Mouse (Mus musculus) adrenal gland (tissue): ENCODE measurements around the gene Rnf220.

Experiments used
- intact Hi-C: fragments of 180-260 bp; cut with DNase I; formaldehyde crosslinking; loops from one replicate; pipeline ENCODE4 v1.15.1; 2025

Rnf220 gene

DNA sequence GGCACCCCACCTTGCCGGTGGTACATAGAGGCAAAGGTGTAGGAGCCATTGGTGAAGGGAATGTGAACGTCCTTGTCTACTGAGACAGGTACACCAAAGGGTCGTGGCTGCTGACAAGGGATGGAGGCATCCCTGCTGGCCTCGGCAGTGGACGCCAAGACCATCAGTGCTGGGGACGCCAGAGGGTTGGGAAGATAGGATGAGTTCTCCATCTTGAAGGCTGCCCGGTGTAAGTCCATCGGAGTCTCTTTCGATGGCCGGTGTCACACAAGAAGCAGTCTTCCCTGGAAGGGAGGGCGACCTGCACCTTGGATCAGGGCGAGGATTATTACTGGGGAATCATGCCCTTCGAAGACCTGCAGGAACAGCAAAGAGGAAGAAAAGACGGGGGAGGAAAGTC lies 6.9 kb downstream of the Rnf220 start:
- intact Hi-C loops = no loop called here

DNA sequence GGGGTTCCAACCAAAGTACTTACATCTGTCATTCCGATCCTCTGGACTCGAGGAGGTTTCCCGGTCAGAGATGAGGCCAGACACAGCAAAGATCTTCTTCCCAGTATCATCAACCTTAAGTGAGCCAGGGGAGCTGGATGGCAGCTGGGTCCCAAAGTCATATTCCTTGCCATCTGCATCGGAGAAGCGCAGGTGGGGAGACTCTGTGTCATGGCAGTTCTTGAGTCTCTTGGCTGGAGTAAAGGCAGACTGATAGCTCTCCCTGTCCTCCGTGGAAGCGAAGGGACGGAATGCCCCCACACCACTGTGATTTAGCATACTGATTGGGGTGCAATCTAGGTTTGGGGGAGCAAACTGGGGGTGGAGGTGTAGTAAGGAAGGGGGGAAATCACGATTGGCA lies 7.3 kb downstream of the Rnf220 start:
- intact Hi-C loops = no loop called here

DNA sequence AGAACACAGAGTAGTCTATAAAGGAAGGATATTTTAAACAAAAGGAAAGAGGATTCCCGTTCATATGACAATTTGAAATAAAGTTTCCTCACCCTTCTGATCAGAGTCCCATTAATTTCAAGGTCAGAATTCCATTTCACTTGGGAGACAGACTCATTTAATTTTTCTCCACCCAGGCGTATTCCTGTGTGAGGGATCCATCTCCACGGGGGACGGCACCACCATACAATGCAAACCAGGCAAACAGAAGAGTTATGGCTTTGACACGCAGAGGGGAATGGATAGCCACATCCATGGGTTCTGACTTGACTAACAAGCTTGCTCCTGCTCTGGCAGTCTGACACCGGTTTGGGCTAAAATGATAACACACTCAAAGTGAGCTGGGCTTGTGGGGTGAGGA lies 9.4 kb downstream of the Rnf220 start:
- intact Hi-C loops = no loop called here

DNA sequence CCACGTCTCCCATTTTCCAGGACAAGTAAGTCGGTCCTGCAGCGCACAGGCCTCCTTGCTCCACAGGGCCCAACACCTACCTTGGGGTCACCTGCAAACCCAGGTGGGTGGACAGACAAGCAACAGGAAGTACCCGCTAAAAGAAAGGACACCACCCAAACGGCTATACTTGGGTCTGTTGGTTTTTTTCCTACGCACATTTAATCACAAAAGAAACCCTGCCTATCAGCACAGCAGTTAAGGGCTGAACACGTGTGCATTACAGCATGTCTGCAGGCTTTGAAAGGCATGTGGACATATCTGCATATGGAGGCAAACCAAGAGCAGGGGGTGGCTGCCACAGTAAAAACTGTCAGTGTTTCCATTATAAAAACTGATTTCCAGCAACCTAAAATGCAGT lies 10.7 kb downstream of the Rnf220 start:
- intact Hi-C loops = no loop called here

DNA sequence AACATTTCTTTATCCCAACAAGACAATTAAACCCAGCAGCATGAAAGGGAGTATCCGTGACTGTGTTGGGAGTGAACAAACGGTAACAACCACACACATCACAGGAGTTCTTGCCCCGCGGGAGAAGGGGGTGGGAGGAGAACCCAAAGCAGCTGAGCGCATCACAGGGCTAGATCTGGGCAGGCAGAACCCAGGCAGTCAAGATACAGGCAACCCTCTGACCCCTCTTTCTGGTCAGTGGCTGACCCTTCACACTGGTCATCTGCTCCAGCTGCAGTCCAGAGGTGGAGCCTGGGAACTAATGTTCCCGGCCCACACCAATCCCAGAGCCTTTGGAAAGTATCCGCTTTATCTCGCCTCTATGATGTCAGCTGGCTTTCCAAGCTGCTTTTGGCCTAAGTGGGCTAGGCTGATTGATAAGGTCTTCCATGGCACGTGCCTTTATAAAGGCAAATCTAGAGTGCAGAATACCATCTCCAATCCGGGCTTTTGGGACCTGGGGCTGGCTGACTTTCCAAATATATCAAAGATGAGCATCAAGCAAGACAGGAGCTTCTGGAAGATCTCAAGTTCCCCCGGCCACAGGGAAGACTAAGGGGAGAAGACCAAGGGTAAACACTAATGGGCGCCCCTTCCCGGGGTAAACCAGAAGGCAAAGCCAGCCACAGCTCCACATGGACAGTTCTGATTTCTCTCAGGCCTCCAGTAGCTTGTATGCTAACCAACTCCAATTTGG lies 11.6 kb downstream of the Rnf220 start:
- intact Hi-C loops = no loop called here

DNA sequence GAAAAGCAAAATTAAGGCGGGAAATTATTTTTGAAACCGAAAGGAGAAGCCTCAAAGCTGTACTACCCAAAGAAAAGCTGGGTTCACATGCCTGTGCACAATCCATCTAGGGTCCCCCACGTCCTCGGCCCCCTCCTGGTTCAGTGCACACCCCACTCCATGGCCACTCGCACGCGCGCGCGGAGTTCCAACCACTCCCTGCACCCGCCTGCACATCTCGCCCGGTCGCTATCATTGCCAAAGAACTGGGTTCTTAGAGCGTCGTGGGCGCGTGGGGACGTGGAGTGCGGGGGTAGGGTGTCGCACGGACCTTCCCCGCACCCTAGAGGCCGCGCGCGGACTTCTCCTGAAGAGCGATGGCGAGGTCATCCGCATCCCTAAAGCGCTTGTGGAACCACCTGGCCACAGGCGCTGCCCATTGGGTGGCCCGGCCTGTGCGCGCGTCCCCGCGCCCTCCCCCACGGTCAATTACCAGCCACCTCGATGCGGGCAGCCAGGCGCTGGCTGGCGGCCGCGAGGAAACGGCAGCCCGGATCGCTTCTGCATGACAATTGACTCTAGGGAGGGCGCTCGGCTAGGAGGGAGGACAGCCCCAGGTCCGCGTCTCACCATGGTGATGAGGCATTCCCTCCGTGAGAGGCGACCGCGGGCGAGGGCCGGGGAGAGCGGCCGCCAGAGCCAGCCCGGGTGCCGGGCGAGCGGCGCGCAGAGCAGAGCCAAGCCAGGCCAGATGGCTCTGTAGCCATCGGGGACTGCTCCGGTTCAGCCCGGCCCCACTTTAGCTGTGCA lies 12.4 kb downstream of the Rnf220 start:
- intact Hi-C loops = no loop called here

DNA sequence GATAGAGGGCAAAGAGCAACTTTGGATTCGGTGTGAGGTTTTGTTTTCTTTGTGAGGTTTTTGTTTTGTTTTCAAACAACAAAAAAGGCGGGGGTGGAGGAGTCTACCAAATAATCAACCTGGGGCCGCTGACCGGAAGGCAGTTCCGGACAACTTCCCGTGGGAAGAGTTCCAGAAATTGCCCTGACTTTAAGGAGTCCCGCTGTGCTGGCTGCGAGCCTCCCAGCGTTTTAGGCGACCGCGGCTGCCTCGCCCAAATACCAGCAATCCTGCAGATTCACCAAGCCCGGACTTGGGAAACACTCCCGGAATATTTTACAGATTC lies 13.0 kb downstream of the Rnf220 start:
- intact Hi-C loops = no loop called here

DNA sequence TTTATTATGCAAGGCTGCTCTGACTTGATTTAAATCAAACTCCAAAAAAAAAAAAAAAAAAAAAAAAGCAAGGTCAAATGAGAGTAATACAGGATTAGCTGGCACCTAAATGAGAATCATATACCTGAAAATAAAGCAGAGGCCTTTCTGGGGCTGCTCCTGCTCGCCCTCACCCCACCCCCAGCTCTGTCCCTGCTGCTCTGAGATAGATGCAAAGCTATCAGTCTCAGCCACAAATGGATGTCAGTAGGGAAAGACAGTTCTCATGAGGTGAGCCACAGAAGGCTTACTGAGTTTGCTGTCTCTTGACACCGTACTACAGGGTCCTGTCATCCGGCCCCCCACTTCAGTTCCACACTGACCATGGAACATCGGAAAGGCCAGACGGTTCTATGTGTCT lies 14.7 kb downstream of the Rnf220 start:
- intact Hi-C loops = no loop called here

DNA sequence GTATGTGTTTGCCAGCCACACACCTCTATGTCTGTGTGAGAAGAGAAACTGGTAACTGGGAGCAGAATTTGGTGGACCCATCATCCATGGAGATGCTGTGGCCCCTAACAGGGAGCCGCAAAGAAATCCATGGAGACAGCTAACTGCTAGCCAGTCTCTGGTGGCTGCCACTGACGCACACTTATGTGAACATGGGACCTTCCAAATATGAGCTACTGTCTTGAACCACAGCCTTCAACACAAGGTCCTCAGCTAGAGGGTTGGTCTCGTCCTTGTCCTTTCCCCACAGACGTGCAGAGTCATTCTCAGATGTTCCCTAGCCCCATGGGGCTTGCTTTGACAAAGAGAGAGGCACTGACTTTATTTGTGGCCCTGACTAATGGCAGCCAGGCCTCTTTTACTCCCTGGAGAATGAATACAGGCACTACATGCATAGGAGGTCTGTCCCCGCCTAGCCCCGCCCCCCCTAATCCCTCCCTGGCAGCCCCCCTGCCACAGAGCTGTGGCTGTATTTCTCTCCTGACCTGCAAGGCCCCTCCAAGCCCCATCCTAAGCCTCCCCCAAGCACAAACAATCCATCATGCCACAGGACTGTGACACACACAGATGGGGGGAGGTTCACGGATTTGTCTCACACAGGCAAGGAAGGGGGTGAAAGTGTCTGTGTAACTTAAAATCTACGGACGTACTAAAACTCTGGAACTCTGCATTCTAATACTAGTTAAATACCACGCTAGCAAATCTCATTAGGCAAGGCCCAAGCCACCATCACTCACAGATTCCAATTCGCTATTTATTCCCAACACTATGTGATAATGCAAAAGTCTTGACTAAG lies 16.0 kb downstream of the Rnf220 start:
- intact Hi-C loops = no loop called here

DNA sequence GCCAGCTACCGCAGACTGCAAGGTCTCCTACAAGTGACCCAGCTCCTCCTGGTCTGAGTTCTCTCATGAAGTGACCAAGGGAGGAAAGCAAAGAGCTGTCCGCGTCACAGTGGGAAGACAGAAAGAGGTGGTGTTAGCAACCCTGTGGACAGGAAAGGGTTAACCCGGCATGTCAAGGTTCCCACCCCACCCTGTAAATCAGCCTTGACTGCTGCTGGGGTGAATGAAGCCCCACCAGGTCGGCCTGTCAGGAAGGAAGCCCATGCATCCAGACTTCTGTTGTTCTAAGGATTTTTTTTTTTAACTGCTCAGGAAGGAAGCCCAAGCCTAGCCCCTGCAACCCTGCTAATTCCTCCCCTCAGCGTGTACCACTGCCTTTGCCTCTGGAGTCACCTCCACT lies 16.9 kb downstream of the Rnf220 start:
- intact Hi-C loops = no loop called here

DNA sequence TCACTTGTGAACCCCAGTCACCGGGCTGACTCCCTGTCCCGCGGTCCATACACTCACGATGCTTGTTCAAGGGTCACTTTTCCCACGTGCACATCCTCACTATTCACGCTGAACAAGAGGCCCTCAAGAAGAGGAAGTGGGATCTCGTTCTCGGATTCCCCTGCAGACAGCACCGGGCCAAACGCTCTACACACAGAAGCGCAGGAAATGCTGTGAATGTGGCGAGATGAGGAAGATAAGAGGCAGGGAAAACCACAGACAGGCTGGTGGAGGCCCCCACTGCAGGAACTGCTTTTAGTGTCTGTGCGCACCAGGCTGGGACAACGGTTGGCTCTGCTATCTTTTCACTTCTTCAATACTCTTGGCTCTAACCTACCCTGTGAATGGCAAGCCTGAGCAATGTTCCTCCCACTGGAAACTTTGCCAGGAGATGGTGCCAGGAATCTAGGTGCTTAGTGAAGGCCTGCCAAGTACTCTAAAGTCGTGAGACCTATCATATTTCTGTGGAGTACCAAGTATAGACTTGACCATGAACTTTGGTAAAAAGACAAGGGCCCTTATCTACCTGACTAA lies 18.7 kb downstream of the Rnf220 start:
- intact Hi-C loops = no loop called here

DNA sequence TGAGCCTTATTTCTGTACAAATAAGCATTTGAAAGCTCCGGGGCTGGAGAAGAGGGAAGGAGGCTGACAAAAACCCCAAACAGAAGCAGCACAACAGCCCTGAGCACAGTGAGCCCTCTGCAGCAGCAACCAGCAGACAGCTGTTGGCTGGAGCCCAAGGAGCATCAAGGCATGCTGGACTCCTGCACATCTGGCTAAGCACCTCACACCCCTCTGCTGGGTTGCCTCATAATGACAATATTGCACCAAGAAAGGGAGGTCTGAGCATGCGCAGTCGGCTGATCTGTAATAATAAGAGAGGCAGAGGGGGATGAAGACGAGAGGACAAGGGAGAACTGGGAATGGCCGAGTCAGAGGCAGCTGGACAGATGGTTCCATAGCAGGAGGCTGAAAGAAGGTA lies 19.5 kb downstream of the Rnf220 start:
- intact Hi-C loops = no loop called here

DNA sequence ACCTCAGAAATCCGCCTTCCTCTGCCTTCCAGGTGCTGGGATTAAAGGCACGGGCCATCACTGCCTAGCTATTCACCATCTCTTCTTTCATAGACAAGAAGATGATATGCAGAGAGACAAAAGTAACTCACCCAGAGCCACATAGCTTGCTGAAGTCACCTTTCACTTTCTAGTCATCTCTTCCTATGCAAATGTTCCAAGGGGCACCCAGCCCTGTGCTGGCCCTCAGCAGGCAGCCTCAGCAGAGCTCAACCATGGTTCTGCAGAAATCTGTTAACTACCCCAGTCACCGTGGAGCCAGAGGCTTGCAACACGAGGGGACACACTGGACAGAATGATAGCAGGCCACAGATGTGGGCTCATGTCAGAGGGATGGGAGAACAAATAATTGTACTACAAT lies 20.1 kb downstream of the Rnf220 start:
- intact Hi-C loops = no loop called here

DNA sequence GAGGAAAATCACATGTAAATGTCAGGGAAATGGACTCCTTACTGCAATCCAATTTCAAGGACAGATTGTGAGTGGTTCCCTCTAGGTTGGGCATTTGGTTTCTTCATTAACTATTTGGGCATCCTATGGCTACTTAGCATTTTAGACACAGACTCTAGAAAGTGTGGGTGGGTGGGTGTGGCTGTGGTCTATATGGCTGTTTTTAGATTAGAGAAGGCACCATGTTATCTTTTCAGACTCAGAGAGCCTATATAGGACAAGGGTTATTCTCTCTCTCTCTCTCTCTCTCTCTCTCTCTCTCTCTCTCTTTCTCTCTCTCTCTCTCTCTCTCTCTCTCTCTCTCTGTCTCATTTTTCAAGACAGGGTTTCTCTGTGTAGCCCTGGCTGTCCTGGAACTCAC lies 20.5 kb downstream of the Rnf220 start:
- intact Hi-C loops = no loop called here

DNA sequence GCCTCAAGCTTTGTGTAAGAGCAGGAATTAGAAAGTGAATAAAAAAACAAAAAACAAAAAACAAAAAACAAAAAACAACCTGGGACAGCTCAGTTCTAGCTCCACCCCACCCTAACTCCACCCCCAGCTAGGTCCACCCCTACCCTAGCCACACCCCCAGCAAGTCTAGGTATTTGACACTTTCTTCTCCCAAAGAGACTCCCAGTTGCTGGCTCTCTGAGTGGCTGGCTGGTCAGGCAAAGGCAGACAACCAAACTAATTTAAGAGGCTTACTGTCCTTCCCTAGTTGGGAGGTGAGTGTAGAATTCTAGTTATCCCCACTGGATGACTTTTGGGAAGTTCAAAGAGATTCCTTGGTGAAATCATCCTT lies 22.9 kb downstream of the Rnf220 start:
- intact Hi-C loops = no loop called here

DNA sequence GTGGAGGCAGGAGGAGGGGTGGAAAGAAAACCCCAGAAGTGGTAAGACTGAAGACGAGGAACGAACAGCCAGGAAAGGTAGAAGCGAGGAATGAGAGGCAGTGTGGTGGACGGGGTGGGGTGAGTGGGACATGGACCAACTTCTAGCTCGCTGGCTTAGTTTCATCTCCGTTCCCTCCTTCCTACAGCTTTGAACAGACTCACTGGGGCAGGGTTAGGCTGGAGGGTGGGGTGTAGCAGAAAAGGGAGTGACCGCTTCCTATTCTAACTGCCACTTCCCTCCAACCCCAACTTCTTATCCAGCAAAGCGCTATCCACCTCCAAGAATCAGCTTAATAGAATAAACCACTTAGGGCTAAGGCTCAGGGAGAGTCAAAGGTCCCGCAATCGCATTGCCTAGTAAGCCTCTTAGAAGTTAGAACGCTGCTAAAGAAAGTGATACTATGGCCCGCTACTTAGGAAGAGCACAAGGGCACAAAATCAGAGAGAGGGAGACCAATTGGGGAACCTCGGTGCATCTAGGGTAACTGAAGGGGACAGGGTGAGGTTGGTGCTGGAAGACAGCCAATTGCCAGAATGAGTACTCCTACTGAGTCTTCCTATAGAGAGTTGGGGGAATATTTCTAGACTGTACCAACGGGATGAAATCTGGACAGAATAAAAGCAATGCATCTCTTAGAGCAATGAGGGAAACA lies 23.4 kb downstream of the Rnf220 start:
- intact Hi-C loops = no loop called here

DNA sequence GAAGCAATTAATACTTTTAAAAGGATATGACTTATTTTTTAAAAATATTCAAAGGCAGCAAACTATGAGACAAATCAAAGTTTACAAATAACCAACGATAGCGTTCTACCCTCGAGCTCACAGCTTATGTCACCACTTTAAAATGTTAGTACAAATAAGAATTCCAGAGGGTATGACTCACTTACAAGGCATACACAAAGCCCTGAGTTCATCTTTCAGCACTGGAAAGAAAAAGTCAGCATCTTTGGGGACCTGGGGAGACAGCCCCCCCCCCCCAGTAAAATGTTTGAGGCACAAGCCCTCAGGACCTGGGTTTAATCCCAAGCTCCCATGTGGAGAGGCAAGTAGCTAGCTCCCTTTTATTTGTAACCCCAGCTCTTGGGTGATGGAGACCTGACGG lies 27.4 kb downstream of the Rnf220 start:
- intact Hi-C loops = no loop called here

DNA sequence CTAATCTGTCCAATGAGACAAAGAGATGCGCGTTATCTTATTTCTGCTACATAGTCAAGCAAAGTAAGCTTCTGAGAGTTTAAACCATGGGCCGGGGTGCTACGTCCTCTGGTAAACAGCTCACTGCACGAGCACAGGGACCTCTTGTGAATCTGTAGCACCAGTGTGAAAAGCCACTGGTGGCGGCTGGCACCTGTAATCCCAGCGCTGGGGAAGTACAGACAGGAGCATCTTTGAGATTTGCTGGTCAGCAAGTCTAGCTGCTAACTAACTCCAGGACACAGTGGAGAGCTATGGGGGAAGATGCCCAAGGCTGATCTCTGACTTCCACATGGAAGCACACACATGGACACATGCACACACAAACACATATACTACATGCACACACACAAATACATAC lies 28.9 kb downstream of the Rnf220 start:
- intact Hi-C loops = no loop called here

DNA sequence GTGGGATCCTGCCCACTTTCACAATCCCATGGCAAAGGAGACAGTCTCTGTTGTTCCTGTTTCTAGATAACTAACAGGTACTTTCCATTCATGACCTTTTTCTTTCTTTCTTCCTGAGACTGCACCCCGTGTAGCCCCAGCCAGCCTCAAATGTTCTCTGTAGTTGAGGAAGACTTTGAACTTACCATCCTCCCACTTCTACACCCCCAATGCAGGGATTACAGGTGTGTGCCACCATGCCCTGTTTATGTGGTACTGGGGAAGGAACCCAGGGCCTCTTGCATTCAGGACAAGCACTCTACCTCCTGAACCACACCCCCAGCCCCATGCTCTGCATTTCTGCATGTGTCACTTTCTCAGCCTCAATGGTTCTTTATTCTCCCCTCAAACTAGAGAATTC lies 47.7 kb downstream of the Rnf220 start:
- intact Hi-C loops = no loop called here

DNA sequence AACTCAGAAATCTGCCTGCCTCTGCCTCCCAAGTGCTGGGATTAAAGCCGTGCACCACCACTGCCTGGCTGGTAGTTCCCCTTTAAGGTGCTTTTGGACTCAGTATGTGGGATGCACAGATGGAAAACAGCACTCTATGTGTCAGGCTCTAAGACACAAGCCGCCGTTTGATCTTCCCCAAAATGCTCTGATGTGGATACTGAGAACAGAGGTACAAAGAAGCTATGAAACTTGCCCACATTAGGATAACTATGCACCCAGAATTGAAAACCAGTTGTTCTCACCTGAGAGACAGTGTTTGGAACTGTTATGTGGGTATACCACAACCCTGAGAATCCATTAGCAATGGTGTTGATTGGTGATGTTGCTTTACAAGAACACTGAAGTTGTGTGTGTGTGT lies 48.9 kb downstream of the Rnf220 start:
- intact Hi-C loops = no loop called here

DNA sequence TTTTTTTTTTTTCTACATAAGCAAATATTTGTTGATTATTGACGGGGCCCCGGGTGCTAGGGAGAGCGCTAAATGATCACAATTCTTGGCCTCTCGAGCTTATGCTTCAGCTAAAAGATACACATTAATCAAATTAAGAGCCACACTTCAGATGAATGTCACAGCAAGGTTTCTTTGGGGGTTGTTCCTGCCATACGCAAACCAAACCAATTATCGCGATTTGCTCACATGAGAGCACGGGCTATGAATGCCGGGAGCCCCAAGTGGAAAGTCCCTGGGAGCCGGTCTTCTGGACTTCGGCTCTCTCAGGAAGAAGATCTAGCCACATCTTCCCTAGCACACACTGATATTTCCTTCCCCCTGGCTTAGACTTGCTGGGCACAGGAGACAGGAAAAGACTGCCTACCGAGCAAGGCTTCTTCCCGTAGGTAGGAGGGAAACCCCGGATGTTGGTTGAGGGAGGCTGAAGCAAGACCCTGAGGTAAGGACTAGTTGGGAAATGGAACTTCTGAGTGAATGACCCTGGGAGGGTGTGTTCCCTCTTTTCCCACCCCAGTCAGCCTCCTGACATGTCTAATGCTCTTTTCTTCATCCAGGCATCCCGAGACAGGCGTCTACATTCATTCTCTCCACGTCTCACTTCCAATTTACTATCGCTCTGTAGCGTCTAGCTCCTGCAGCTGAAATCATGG lies 51.2 kb downstream of the Rnf220 start:
- intact Hi-C loops = no loop called here
